In the genomic region with DNA sequence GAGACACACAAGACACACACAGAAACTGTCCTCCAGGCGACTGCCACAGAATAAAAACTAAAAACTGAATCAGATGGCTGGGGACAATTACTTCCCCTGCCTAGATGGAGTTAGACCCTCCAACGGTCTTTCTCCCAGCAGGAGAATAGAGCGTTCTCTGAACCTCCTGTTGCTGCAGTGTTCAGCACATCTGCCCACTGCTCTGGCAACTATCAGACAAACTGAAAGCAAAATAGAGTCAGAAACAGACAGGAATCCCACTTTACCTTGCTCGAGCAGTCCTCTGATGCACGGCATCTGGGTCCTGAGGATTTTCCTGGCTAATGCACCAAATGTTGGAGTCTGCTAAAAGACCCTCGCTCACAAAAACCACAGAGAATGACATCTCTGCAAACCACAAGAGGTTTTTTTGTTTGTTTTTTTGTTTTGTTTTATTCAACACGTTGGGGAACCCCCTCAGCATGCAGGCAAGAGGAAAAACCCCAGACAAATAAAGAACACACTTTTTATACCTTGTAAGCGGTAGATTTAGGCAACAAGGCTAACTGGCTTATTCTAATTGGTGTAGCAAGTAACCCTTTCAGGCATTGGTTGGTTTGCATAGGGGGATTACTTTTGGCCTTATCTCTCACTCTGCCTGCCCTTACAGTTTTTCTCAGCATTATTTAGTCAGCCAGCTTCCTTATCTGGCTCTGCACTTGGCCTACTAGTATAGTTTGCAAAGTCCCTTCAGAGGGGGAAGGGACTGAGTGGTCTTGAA, we compare ENCODE assay signal across 27 mouse cellular contexts. TPM values are rescaled to one million over a fixed set of nuclear protein-coding genes. Genes with fewer than 3 reads are reported as not detected.
DNase-seq lines count a peak whose midpoint lies in the region; ATAC-seq and TF ChIP-seq lines count a peak whose summit lies in the region.
"Had no signal": no experiment of that assay in that cellular context is flagged by ENCODE, and none has a peak within 500 bp of the region (broad histone marks: within the 10 kb centered on the region; RNA-seq: fewer than 3 reads in every experiment).

No protein-coding gene starts in this region.

- no peak for TF ChIP-seq CTCF in E14TG2a.4 (conservative IDR thresholded peaks at IDR 0.05; ENCODE audit: low read length)

- H3K9ac ChIP-seq in liver, embryonic 16.5 days (ENCODE audit: low read depth, low read length) = no peak overlapping the region
- H3K9ac ChIP-seq: embryonic facial prominence, embryonic 15.5 days; forebrain, embryonic 12.5 days; heart, embryonic 13.5 days; hindbrain, embryonic 12.5 days; neural tube, embryonic 15.5 days had no signal

- 88% methylated on average over 8 of the region's 8 CpGs for WGBS in embryonic facial prominence, embryonic 10.5 days
- 43% methylated on average over 8 of the region's 8 CpGs for WGBS in liver, embryonic 16.5 days (ENCODE audit: insufficient replicate concordance)

- H3K27me3 ChIP-seq in erythroblast, embryonic 14.5 days (ENCODE audit: control insufficient read depth) = no peaks in the 10 kb centered on the region
- no peaks in the 10 kb centered on the region for H3K27me3 ChIP-seq in E14TG2a.4 (ENCODE audit: insufficient read depth, low read length)
- H3K27me3 ChIP-seq in embryonic facial prominence, embryonic 10.5 days (replicated peaks; ENCODE audit: low read depth, poor library complexity, severe bottlenecking) = no peaks in the 10 kb centered on the region
- no peaks in the 10 kb centered on the region for H3K27me3 ChIP-seq in liver, embryonic 16.5 days (ENCODE audit: control insufficient read depth, insufficient read depth, low read depth, low read length)
- H3K27me3 ChIP-seq: embryonic facial prominence, embryonic 15.5 days; forebrain, embryonic 12.5 days; heart, embryonic 13.5 days; hindbrain, embryonic 12.5 days; neural tube, embryonic 15.5 days had no signal

- H3K4me3 ChIP-seq in erythroblast, embryonic 14.5 days (replicated peaks) = peak overlapping the region; percentile 19
- H3K4me3 ChIP-seq in E14TG2a.4 (replicated peaks; ENCODE audit: low read length) = 0 out of 2 replicates have a peak overlapping the region, but pooled peaks have one; percentile 0
- no peak overlapping the region for H3K4me3 ChIP-seq in embryonic facial prominence, embryonic 10.5 days
- H3K4me3 ChIP-seq in liver, embryonic 16.5 days (ENCODE audit: low read depth, low read length) = peak overlapping the region; percentile 20; the same call in 1 of the 2 replicates
- H3K4me3 ChIP-seq: embryonic facial prominence, embryonic 15.5 days; forebrain, embryonic 12.5 days; heart, embryonic 13.5 days; hindbrain, embryonic 12.5 days; limb, embryonic 10.5 days; neural tube, embryonic 15.5 days had no signal

- peak overlapping the region; percentile 25 for H3K4me2 ChIP-seq in liver, embryonic 16.5 days (ENCODE audit: low read depth, low read length)
- H3K4me2 ChIP-seq: embryonic facial prominence, embryonic 15.5 days; forebrain, embryonic 12.5 days; heart, embryonic 13.5 days; hindbrain, embryonic 12.5 days; midbrain, embryonic 11.5 days; neural tube, embryonic 15.5 days had no signal

- no peak overlapping the region for H3K27ac ChIP-seq in embryonic facial prominence, embryonic 10.5 days (replicated peaks)
- H3K27ac ChIP-seq in liver, embryonic 16.5 days (ENCODE audit: low read length) = no peak overlapping the region
- H3K27ac ChIP-seq: embryonic facial prominence, embryonic 15.5 days; forebrain, embryonic 12.5 days; heart, embryonic 13.5 days; hindbrain, embryonic 12.5 days; limb, embryonic 10.5 days; macrophage; neural tube, embryonic 15.5 days had no signal

- DNase-seq in embryonic facial prominence, embryonic 10.5 days (ENCODE audit: low spot score) = peak; percentile 4
- DNase-seq in retina, embryonic 14.5 days (ENCODE audit: low spot score) = no peak
- DNase-seq in thymus, postnatal 14 days = no peak
- DNase-seq in gastrocnemius, postnatal 25 days = no peak
- DNase-seq: adrenal gland, postnatal 10 days; cerebellum, adult 2 months; cerebellum, postnatal 36 days; heart, adult 18-20 months; heart, postnatal 14 days; kidney, adult 18-20 months; kidney, postnatal 4 days; layer of hippocampus, adult 9-11 months had no signal

- peaks cover 17% of the 10 kb centered on the region for H3K9me3 ChIP-seq in erythroblast, embryonic 14.5 days (ENCODE audit: control insufficient read depth, low read length)
- peaks cover 87% of the 10 kb centered on the region for H3K9me3 ChIP-seq in E14TG2a.4 (ENCODE audit: low read length)
- H3K9me3 ChIP-seq in embryonic facial prominence, embryonic 10.5 days = no peaks in the 10 kb centered on the region
- H3K9me3 ChIP-seq in liver, embryonic 16.5 days (replicated peaks; ENCODE audit: control insufficient read depth, low read length) = no peaks in the 10 kb centered on the region
- H3K9me3 ChIP-seq: embryonic facial prominence, embryonic 15.5 days; forebrain, embryonic 12.5 days; heart, embryonic 13.5 days; hindbrain, embryonic 12.5 days; limb, embryonic 10.5 days; neural tube, embryonic 15.5 days had no signal

- peaks cover 15% of the 10 kb centered on the region for H3K4me1 ChIP-seq in erythroblast, embryonic 14.5 days (ENCODE audit: control insufficient read depth)
- H3K4me1 ChIP-seq in E14TG2a.4 (replicated peaks; ENCODE audit: low read depth, low read length) = no peaks in the 10 kb centered on the region
- H3K4me1 ChIP-seq in embryonic facial prominence, embryonic 10.5 days = no peaks in the 10 kb centered on the region
- no peaks in the 10 kb centered on the region; the same call in 1 of the 2 replicates for H3K4me1 ChIP-seq in liver, embryonic 16.5 days (ENCODE audit: control insufficient read depth, low read depth, low read length)
- H3K4me1 ChIP-seq: embryonic facial prominence, embryonic 15.5 days; forebrain, embryonic 12.5 days; hindbrain, embryonic 12.5 days; limb, embryonic 10.5 days; neural tube, embryonic 15.5 days had no signal

- no peak for ATAC-seq in erythroblast, adult 5-6 weeks (replicated peaks; ENCODE audit: low FRiP score, poor library complexity, severe bottlenecking)
- peak; percentile 70 for ATAC-seq in liver, embryonic 16.5 days (ENCODE audit: low read depth)
- ATAC-seq: CD4-positive, CD25-positive, alpha-beta regulatory T cell, adult 4 months; inflammation-experienced regulatory T-cells, adult 6 months; lung, postnatal 0 days had no signal

- H3K36me3 ChIP-seq in erythroblast, embryonic 14.5 days (ENCODE audit: control insufficient read depth) = peaks cover 13% of the 10 kb centered on the region
- peaks cover 62% of the 10 kb centered on the region for H3K36me3 ChIP-seq in E14TG2a.4 (ENCODE audit: insufficient read depth, low read length)
- H3K36me3 ChIP-seq in embryonic facial prominence, embryonic 10.5 days (replicated peaks) = peaks cover 36% of the 10 kb centered on the region
- 0 out of 2 replicates have a peak, but pooled peaks cover 2% of the 10 kb centered on the region for H3K36me3 ChIP-seq in liver, embryonic 16.5 days (ENCODE audit: control insufficient read depth, insufficient read depth)
- H3K36me3 ChIP-seq: embryonic facial prominence, embryonic 15.5 days had no signal

RNA-seq across cellular contexts. Expression of a gene that starts 24.6 kb away (rescaled TPM):
- 0.01 TPM in 2 replicates for polyA plus RNA-seq in erythroblast, embryonic 14.5 days (2012)
- total RNA-seq in erythroblast, adult 5-6 weeks (2015; ENCODE audit: low replicate concordance) = 0.19 and 0.21 TPM in 2 replicates
- 0.14 and 0.26 TPM in 2 replicates for total RNA-seq in erythroblast, adult 5-6 weeks (2017; ENCODE audit: low replicate concordance)
- 1.3 TPM in 2 replicates for polyA plus RNA-seq in embryonic facial prominence, embryonic 10.5 days (2016; fragmentation: Nextera tagmentation; extraction: Ambion mirVana)
- polyA plus RNA-seq in liver, embryonic 16.5 days (2015; fragmentation: Nextera tagmentation; extraction: Ambion mirVana) = 0.19 and 0.20 TPM in 2 replicates
- total RNA-seq in gastrocnemius, postnatal 25 days (2021) = under 1 TPM; 0.59 to 0.62 TPM

RNA-seq across cellular contexts. Expression of a gene that starts 47.0 kb away (rescaled TPM):
- not detected in 2 replicates for polyA plus RNA-seq in erythroblast, embryonic 14.5 days (2012)
- total RNA-seq in erythroblast, adult 5-6 weeks (2015; ENCODE audit: low replicate concordance) = 0.19 TPM in 1 of 2 replicates, not detected in the other
- 1.2 TPM in 1 of 2 replicates, not detected in the other for total RNA-seq in erythroblast, adult 5-6 weeks (2017; ENCODE audit: low replicate concordance)
- polyA plus RNA-seq in embryonic facial prominence, embryonic 10.5 days (2016; fragmentation: Nextera tagmentation; extraction: Ambion mirVana) = 0.21 and 0.27 TPM in 2 replicates
- 0.15 TPM in 1 of 2 replicates, not detected in the other for polyA plus RNA-seq in liver, embryonic 16.5 days (2015; fragmentation: Nextera tagmentation; extraction: Ambion mirVana)
- 1 to 10 TPM in 1 of 2 experiments, under 1 TPM in 1; 0.92 to 1.1 TPM for total RNA-seq in gastrocnemius, postnatal 25 days (2021)
